Mouse (Mus musculus) neural tube, embryonic 11.5 days (tissue): ENCODE data around the gene Bpifb5. TPM values are rescaled to one million over a fixed set of nuclear protein-coding genes. Genes with fewer than 3 reads are reported as not detected.
"Not testable (repeated sequence)": the region's sequence is repeated elsewhere in the genome, so short reads cannot be mapped to it uniquely, and the experiment has no call there.

ENCODE experiments used
- ATAC-seq: fragments of 200-750 bp; cut with Nextera tagmentation; 2 replicates; pipeline ENCODE4 v1.8.0; 2017; ENCODE audit warnings: moderate number of reproducible peaks, mild to moderate bottlenecking, moderate TSS enrichment, moderate library complexity; ENCODE audit not compliant: insufficient read depth, low FRiP score, low TSS enrichment
- DNase-seq: peaks from one replicate; pipeline ENCODE4 v3.0.0-alpha.2; 2015; ENCODE audit warnings: low spot score
- H3K27ac ChIP-seq: fragments of 300-500 bp; sonication (generic); 2 replicates; pipeline ENCODE4 v1.5.1; 2014; ENCODE audit warnings: low read depth, mild to moderate bottlenecking, low read length
- H3K27me3 ChIP-seq: fragments of 300-500 bp; sonication (generic); 2 replicates; pipeline ENCODE4 v1.6.1; 2014; ENCODE audit warnings: mild to moderate bottlenecking, low read length, mixed read lengths; ENCODE audit not compliant: control insufficient read depth, insufficient read depth
- H3K36me3 ChIP-seq: fragments of 300-500 bp; sonication (generic); 2 replicates; pipeline ENCODE4 v1.6.1; 2014; ENCODE audit warnings: mild to moderate bottlenecking, low read length, moderate library complexity, mixed read lengths; ENCODE audit not compliant: control insufficient read depth, insufficient read depth
- H3K4me1 ChIP-seq: fragments of 300-500 bp; sonication (generic); 2 replicates; pipeline ENCODE4 v1.6.1; 2014; ENCODE audit warnings: low read length, mixed read lengths; ENCODE audit not compliant: control insufficient read depth, insufficient read depth
- H3K4me2 ChIP-seq: fragments of 300-500 bp; sonication (generic); 2 replicates; pipeline ENCODE4 v1.6.1; 2014; ENCODE audit warnings: low read depth, mild to moderate bottlenecking, moderate library complexity
- H3K4me3 ChIP-seq: fragments of 300-500 bp; sonication (generic); 2 replicates; pipeline ENCODE4 v1.5.1; 2014; ENCODE audit warnings: low read depth, low read length
- H3K9ac ChIP-seq: fragments of 300-500 bp; sonication (generic); 2 replicates; pipeline ENCODE4 v1.6.1; 2014; ENCODE audit warnings: mild to moderate bottlenecking, low read length
- H3K9me3 ChIP-seq: fragments of 300-500 bp; sonication (generic); 2 replicates; pipeline ENCODE4 v1.6.1; 2016; ENCODE audit warnings: low read length; ENCODE audit not compliant: control insufficient read depth
- WGBS: fragments of 180-500 bp; shearing (Covaris S2); extraction: QIAGEN DNeasy Blood & Tissue Kit; methylation state at CpG from one replicate; pipeline ENCODE4 v1.1.7; 2014; 5-methylcytosine and 5-hydroxymethylcytosine counted together
- polyA plus RNA-seq: library from polyadenylated mRNA; unstranded; fragments of >200 nt; fragmentation: Nextera tagmentation; extraction: Ambion mirVana; gene quantifications from 2 replicates; pipeline ENCODE4 v1.2.1, GENCODE M21; 2014

Bpifb5 gene
- 0.15 TPM in 1 of 2 replicates, not detected in the other for polyA plus RNA-seq

- no peaks in the 10 kb centered on the region for H3K9me3 ChIP-seq
- 3% methylated on average over 14 of the region's 14 CpGs for WGBS
- DNase-seq (peak; percentile 47), ATAC-seq (no peak)
- peaks cover 8% of the 10 kb centered on the region; the same call in 1 of the 2 replicates for H3K4me1 ChIP-seq
- H3K27ac ChIP-seq, result no peak within 1 kb of the TSS
- H3K27me3 ChIP-seq, result no peaks in the 10 kb centered on the region
- no peak within 1 kb of the TSS for H3K4me3 ChIP-seq
- peak within 1 kb of the TSS; percentile 21 for H3K4me2 ChIP-seq
- H3K36me3 ChIP-seq, result no peaks in the 10 kb centered on the region
- H3K9ac ChIP-seq, result no peak within 1 kb of the TSS; the same call in 1 of the 2 replicates
Measured at GRCm38 (mm10) chr2:154223265-154223916, at the start of gene Bpifb5. Gene Bpifb5 (plus strand): TSS chr2:154223742.

GRCm38 (mm10) chr2:154181900-154182299 lies 41.6 kb upstream of the Bpifb5 start:
- H3K9ac ChIP-seq, ATAC-seq, H3K36me3 ChIP-seq, H3K9me3 ChIP-seq, H3K27ac ChIP-seq, H3K4me2 ChIP-seq, H3K27me3 ChIP-seq, H3K4me1 ChIP-seq, H3K4me3 ChIP-seq, DNase-seq: not testable (repeated sequence)
- WGBS, result 84% methylated on average over 7 of the region's 7 CpGs

GRCm38 (mm10) chr2:154183061-154183460 lies 40.5 kb upstream of the Bpifb5 start:
- not testable (repeated sequence) for H3K4me1 ChIP-seq, DNase-seq, H3K27me3 ChIP-seq, H3K4me2 ChIP-seq, H3K4me3 ChIP-seq, ATAC-seq, H3K27ac ChIP-seq, H3K9ac ChIP-seq, H3K9me3 ChIP-seq, H3K36me3 ChIP-seq
- 70% methylated on average over 4 of the region's 4 CpGs for WGBS

- H3K9ac ChIP-seq, result no peak overlapping the region
- no peaks in the 10 kb centered on the region for H3K36me3 ChIP-seq
- ATAC-seq (no peak), DNase-seq (no peak)
- 88% methylated on average over 6 of the region's 6 CpGs for WGBS
- H3K4me1 ChIP-seq, result no peaks in the 10 kb centered on the region
- no peak overlapping the region for H3K4me3 ChIP-seq
- no peak overlapping the region for H3K4me2 ChIP-seq
- H3K27ac ChIP-seq, result no peak overlapping the region
- no peaks in the 10 kb centered on the region for H3K9me3 ChIP-seq
- H3K27me3 ChIP-seq, result no peaks in the 10 kb centered on the region
Measured at GRCm38 (mm10) chr2:154185319-154185718, 38.2 kb upstream of the Bpifb5 start.

GRCm38 (mm10) chr2:154185748-154186147 lies 37.8 kb upstream of the Bpifb5 start:
- H3K4me1 ChIP-seq, result no peaks in the 10 kb centered on the region

GRCm38 (mm10) chr2:154187468-154187867 lies 36.1 kb upstream of the Bpifb5 start:
- ATAC-seq (no peak), DNase-seq (no peak)
- H3K4me3 ChIP-seq, result no peak overlapping the region
- H3K9me3 ChIP-seq, result no peaks in the 10 kb centered on the region
- H3K4me2 ChIP-seq, result no peak overlapping the region
- 42% methylated on average over 5 of the region's 5 CpGs for WGBS
- H3K36me3 ChIP-seq, result no peaks in the 10 kb centered on the region
- no peak overlapping the region for H3K9ac ChIP-seq
- no peak overlapping the region for H3K27ac ChIP-seq
- H3K27me3 ChIP-seq, result no peaks in the 10 kb centered on the region
- no peaks in the 10 kb centered on the region for H3K4me1 ChIP-seq

More at GRCm38 (mm10) chr2:154185748-154186147, 37.8 kb upstream of the Bpifb5 start:
- H3K9me3 ChIP-seq, result no peaks in the 10 kb centered on the region
- no peak overlapping the region for H3K27ac ChIP-seq
- WGBS, result 91% methylated on average over 3 of the region's 3 CpGs
- ATAC-seq, result no peak
- DNase-seq, result no peak
- no peak overlapping the region for H3K9ac ChIP-seq
- no peak overlapping the region for H3K4me3 ChIP-seq
- no peak overlapping the region for H3K4me2 ChIP-seq
- H3K36me3 ChIP-seq, result no peaks in the 10 kb centered on the region
- no peaks in the 10 kb centered on the region for H3K27me3 ChIP-seq

- H3K4me2 ChIP-seq, result no peak overlapping the region
- no peak overlapping the region for H3K27ac ChIP-seq
- H3K4me1 ChIP-seq, result no peaks in the 10 kb centered on the region
- H3K9ac ChIP-seq, result no peak overlapping the region
- H3K4me3 ChIP-seq, result no peak overlapping the region
- H3K36me3 ChIP-seq, result no peaks in the 10 kb centered on the region
- DNase-seq, result no peak
- no peak for ATAC-seq
- no peaks in the 10 kb centered on the region for H3K9me3 ChIP-seq
- WGBS, result 86% methylated on average over 7 of the region's 7 CpGs
- no peaks in the 10 kb centered on the region for H3K27me3 ChIP-seq
Measured at GRCm38 (mm10) chr2:154189877-154190434, 33.6 kb upstream of the Bpifb5 start.

GRCm38 (mm10) chr2:154190546-154191258 lies 32.8 kb upstream of the Bpifb5 start, which contains the start of gene Bpifb1:
Gene Bpifb1 (plus strand): TSS chr2:154190818.
- DNase-seq, result no peak
- no peak for ATAC-seq
- Histone ChIP-seq H3K27me3 (no peaks in the 10 kb centered on the region), H3K27ac (no peak within 1 kb of the TSS), H3K9ac (no peak within 1 kb of the TSS), H3K4me3 (no peak within 1 kb of the TSS), H3K36me3 (no peaks in the 10 kb centered on the region), H3K4me1 (no peaks in the 10 kb centered on the region), H3K9me3 (no peaks in the 10 kb centered on the region), H3K4me2 (no peak within 1 kb of the TSS)
- WGBS, result 89% methylated on average over 11 of the region's 11 CpGs
